ENCODE assay signal across 20 mouse cellular contexts in genomic region chr6:125568381-125568780, GRCm38 (mm10). TPM values are rescaled to one million over a fixed set of nuclear protein-coding genes. Genes with fewer than 3 reads are reported as not detected.
A peak's percentile ranks its signal among the peaks of the same experiment; 100 is the strongest.
DNase-seq lines count a peak whose midpoint lies in the region; ATAC-seq and TF ChIP-seq lines count a peak whose summit lies in the region.
"Had no signal": no experiment of that assay in that cellular context is flagged by ENCODE, and none has a peak within 500 bp of the region (broad histone marks: within the 10 kb centered on the region; RNA-seq: fewer than 3 reads in every experiment).

No protein-coding gene starts in this region.

- 32% methylated on average over 2 of the region's 2 CpGs for WGBS in liver, embryonic 12.5 days (ENCODE audit: insufficient replicate concordance)
- 86% methylated on average over 2 of the region's 2 CpGs for WGBS in hindbrain, postnatal 0 days

- peak overlapping the region; percentile 55 for H3K27ac ChIP-seq in liver, embryonic 12.5 days
- H3K27ac ChIP-seq in hindbrain, postnatal 0 days, result no peak overlapping the region
- H3K27ac ChIP-seq: heart, embryonic 13.5 days; hindbrain, embryonic 14.5 days; limb, embryonic 12.5 days; midbrain, embryonic 10.5 days; neural tube, embryonic 12.5 days had no signal

- 0 out of 2 replicates have a peak overlapping the region, but pooled peaks have one; percentile 9 for H3K4me2 ChIP-seq in liver, embryonic 12.5 days
- H3K4me2 ChIP-seq in hindbrain, postnatal 0 days (ENCODE audit: low read depth, low read length), result no peak overlapping the region
- H3K4me2 ChIP-seq: heart, embryonic 13.5 days; hindbrain, embryonic 14.5 days; limb, embryonic 12.5 days; neural tube, embryonic 12.5 days had no signal

- no peak for DNase-seq in hindbrain, postnatal 0 days (ENCODE audit: low spot score)
- DNase-seq in adrenal gland, postnatal 4 days (ENCODE audit: low spot score in 2 of 2), result no peak
- DNase-seq in right cerebral cortex, adult 18-20 months, result no peak
- DNase-seq: adrenal gland, adult 8-10 months; cerebellum, adult 18-20 months; cerebellum, postnatal 36 days; kidney, adult 11 months; kidney, postnatal 10 days; right cerebral cortex, postnatal 25 days; thymus, postnatal 25 days had no signal

- H3K27me3 ChIP-seq in megakaryocyte, embryonic 14.5 days (replicated peaks), result no peaks in the 10 kb centered on the region
- no peaks in the 10 kb centered on the region for H3K27me3 ChIP-seq in erythroblast, embryonic 14.5 days (ENCODE audit: control insufficient read depth)
- no peaks in the 10 kb centered on the region for H3K27me3 ChIP-seq in liver, embryonic 12.5 days (replicated peaks)
- H3K27me3 ChIP-seq in hindbrain, postnatal 0 days (ENCODE audit: insufficient read depth, low read length), result no peaks in the 10 kb centered on the region
- H3K27me3 ChIP-seq: heart, embryonic 13.5 days; limb, embryonic 12.5 days; neural tube, embryonic 12.5 days had no signal

- H3K9ac ChIP-seq in liver, embryonic 12.5 days, result peak overlapping the region; percentile 2; the same call in 1 of the 2 replicates
- no peak overlapping the region for H3K9ac ChIP-seq in hindbrain, postnatal 0 days (replicated peaks; ENCODE audit: low read length)
- H3K9ac ChIP-seq: heart, embryonic 13.5 days; hindbrain, embryonic 14.5 days; limb, embryonic 12.5 days; neural tube, embryonic 12.5 days had no signal

- peaks cover 94% of the 10 kb centered on the region for H3K36me3 ChIP-seq in megakaryocyte, embryonic 14.5 days (replicated peaks; ENCODE audit: low read length)
- H3K36me3 ChIP-seq in erythroblast, embryonic 14.5 days (ENCODE audit: control insufficient read depth), result peaks cover 46% of the 10 kb centered on the region
- peaks cover 6% of the 10 kb centered on the region; the same call in 1 of the 2 replicates for H3K36me3 ChIP-seq in liver, embryonic 12.5 days
- H3K36me3 ChIP-seq in hindbrain, postnatal 0 days (ENCODE audit: insufficient read depth, low read length), result no peaks in the 10 kb centered on the region
- H3K36me3 ChIP-seq: heart, embryonic 13.5 days; limb, embryonic 12.5 days; midbrain, embryonic 10.5 days; neural tube, embryonic 12.5 days had no signal

- H3K9me3 ChIP-seq in megakaryocyte, embryonic 14.5 days, result no peaks in the 10 kb centered on the region
- H3K9me3 ChIP-seq in erythroblast, embryonic 14.5 days (ENCODE audit: control insufficient read depth, low read length), result no peaks in the 10 kb centered on the region
- no peaks in the 10 kb centered on the region for H3K9me3 ChIP-seq in liver, embryonic 12.5 days (replicated peaks)
- H3K9me3 ChIP-seq in hindbrain, postnatal 0 days (ENCODE audit: low read length), result no peaks in the 10 kb centered on the region
- H3K9me3 ChIP-seq: heart, embryonic 13.5 days; limb, embryonic 12.5 days; midbrain, embryonic 10.5 days; neural tube, embryonic 12.5 days had no signal

- peak overlapping the region; percentile 76 for H3K4me3 ChIP-seq in megakaryocyte, embryonic 14.5 days (replicated peaks)
- H3K4me3 ChIP-seq in erythroblast, embryonic 14.5 days (replicated peaks), result peak overlapping the region; percentile 10
- H3K4me3 ChIP-seq in liver, embryonic 12.5 days, result no peak overlapping the region
- H3K4me3 ChIP-seq in hindbrain, postnatal 0 days (ENCODE audit: low read length), result no peak overlapping the region
- H3K4me3 ChIP-seq: heart, embryonic 13.5 days; limb, embryonic 12.5 days; midbrain, embryonic 10.5 days; neural tube, embryonic 12.5 days had no signal

- TF ChIP-seq CTCF in hindbrain, postnatal 0 days (IDR thresholded peaks at IDR 0.05; ENCODE audit: low read depth), result no peak

- no peak for ATAC-seq in megakaryocyte, adult 5-6 weeks (ENCODE audit: poor library complexity, severe bottlenecking)
- ATAC-seq in liver, embryonic 12.5 days, result no peak
- ATAC-seq in hindbrain, postnatal 0 days, result no peak
- ATAC-seq: forebrain, embryonic 16.5 days had no signal

- H3K4me1 ChIP-seq in megakaryocyte, embryonic 14.5 days, result peaks cover 93% of the 10 kb centered on the region
- peaks cover 92% of the 10 kb centered on the region for H3K4me1 ChIP-seq in erythroblast, embryonic 14.5 days (ENCODE audit: control insufficient read depth)
- H3K4me1 ChIP-seq in liver, embryonic 12.5 days, result peaks cover 70% of the 10 kb centered on the region
- H3K4me1 ChIP-seq in hindbrain, postnatal 0 days (ENCODE audit: insufficient read depth, low read length), result peaks cover 10% of the 10 kb centered on the region; the same call in 1 of the 2 replicates

RNA-seq across cellular contexts. Expression of gene Vwf, which starts 21.8 kb away (rescaled TPM):
- 331 and 373 TPM in 2 replicates for polyA plus RNA-seq in megakaryocyte, embryonic 14.5 days (2012; ENCODE audit: insufficient read depth, low replicate concordance)
- total RNA-seq in megakaryocyte, adult 5-6 weeks (2015), result 0.18 and 1.6 TPM in 2 replicates
- total RNA-seq in megakaryocyte, adult 5-6 weeks (2017), result 0.26 and 0.49 TPM in 2 replicates
- polyA plus RNA-seq in erythroblast, embryonic 14.5 days (2012), result 0.35 and 0.67 TPM in 2 replicates
- 19.2 and 21.5 TPM in 2 replicates for polyA plus RNA-seq in liver, embryonic 12.5 days (2016; fragmentation: Nextera tagmentation; extraction: Ambion mirVana)
- 29.5 and 30.0 TPM in 2 replicates for total RNA-seq in hindbrain, postnatal 0 days (2014; rRNA removed)
- 11.2 and 17.2 TPM in 2 replicates for polyA plus RNA-seq in hindbrain, postnatal 0 days (2015; fragmentation: Nextera tagmentation; extraction: Ambion mirVana)
- 10 to 100 TPM; 19.8 to 20.4 TPM for total RNA-seq in adrenal gland, postnatal 4 days (2021)

Comparison
In these comparisons a context has a peak if more than half of its experiments do, and no peak if none do; other contexts are left out.
1. H3K4me3 ChIP-seq: peak in megakaryocyte, embryonic 14.5 days (single experiment) and erythroblast, embryonic 14.5 days (single experiment); none in liver, embryonic 12.5 days (single experiment) and hindbrain, postnatal 0 days (single experiment).
2. RNA of gene Vwf, which starts 21.8 kb away (polyA plus RNA-seq): 331 to 373 TPM in megakaryocyte, embryonic 14.5 days; 19.2 to 21.5 TPM in liver, embryonic 12.5 days, 11.2 to 17.2 TPM in hindbrain, postnatal 0 days and 0.35 to 0.67 TPM in erythroblast, embryonic 14.5 days; every median in the first group is over 10 times any median in the second.